Mouse (Mus musculus) stomach, postnatal 0 days (tissue): ENCODE measurements around the gene Lurap1l. TPM values are rescaled to one million over a fixed set of nuclear protein-coding genes. Genes with fewer than 3 reads are reported as not detected.

Source experiments
- ATAC-seq: fragments of 200-750 bp; cut with Nextera tagmentation; 2 replicates; pipeline ENCODE4 v1.8.0; 2017; ENCODE audit not compliant: low FRiP score, low TSS enrichment
- DNase-seq: peaks from one replicate; pipeline ENCODE4 v3.0.0-alpha.2; 2016; ENCODE audit warnings: low spot score
- H3K27ac ChIP-seq: fragments of 300-500 bp; sonication (generic); replicated peaks from 2 replicates; pipeline ENCODE4 v1.5.1; 2014; ENCODE audit warnings: mild to moderate bottlenecking, control low read depth
- H3K27me3 ChIP-seq: fragments of 300-500 bp; sonication (generic); 2 replicates; pipeline ENCODE4 v1.6.1; 2014; ENCODE audit warnings: low read length; ENCODE audit not compliant: control insufficient read depth, insufficient read depth
- H3K36me3 ChIP-seq: fragments of 300-500 bp; sonication (generic); 2 replicates; pipeline ENCODE4 v1.6.1; 2014; ENCODE audit warnings: low read length, mixed read lengths; ENCODE audit not compliant: control insufficient read depth, insufficient read depth
- H3K4me1 ChIP-seq: fragments of 300-500 bp; sonication (generic); replicated peaks from 2 replicates; pipeline ENCODE4 v1.6.1; 2014; ENCODE audit warnings: antibody characterized with exemption; ENCODE audit not compliant: control insufficient read depth, insufficient read depth
- H3K4me2 ChIP-seq: fragments of 300-500 bp; sonication (generic); replicated peaks from 2 replicates; pipeline ENCODE4 v1.6.1; 2014; ENCODE audit warnings: low read depth, mild to moderate bottlenecking, control low read depth, moderate library complexity
- H3K4me3 ChIP-seq: fragments of 300-500 bp; sonication (generic); 2 replicates; pipeline ENCODE4 v1.5.1; 2014; ENCODE audit warnings: low read depth, low read length, control low read depth
- H3K9ac ChIP-seq: fragments of 300-500 bp; sonication (generic); 2 replicates; pipeline ENCODE4 v1.6.1; 2014; ENCODE audit warnings: mild to moderate bottlenecking, low read length, control low read depth, mixed read lengths
- H3K9me3 ChIP-seq: fragments of 300-500 bp; sonication (generic); 2 replicates; pipeline ENCODE4 v1.6.1; 2016; ENCODE audit warnings: low read length; ENCODE audit not compliant: control insufficient read depth
- CTCF ChIP-seq: IDR thresholded peaks from 2 replicates; pipeline ENCODE4 v1.5.1; 2016; ENCODE audit warnings: antibody characterized with exemption, low read depth, mild to moderate bottlenecking, moderate library complexity
- EP300 ChIP-seq: optimal IDR thresholded peaks from 2 replicates; pipeline ENCODE3; 2016; ENCODE audit warnings: antibody characterized with exemption
- whole genome bisulfite sequencing: fragments of 180-500 bp; shearing (Covaris S2); extraction: QIAGEN DNeasy Blood & Tissue Kit; methylation state at CpG from one replicate; pipeline ENCODE4 v1.1.7; 2014; 5-methylcytosine and 5-hydroxymethylcytosine counted together
- microRNA-seq: library from miRNA; unstranded; fragments of <30 nt; microRNA quantifications from one replicate; pipeline ENCODE4, GENCODE M21; 2016
- polyA plus RNA-seq: library from polyadenylated mRNA; unstranded; fragments of >200 nt; fragmentation: Nextera tagmentation; extraction: Ambion mirVana; gene quantifications from 2 replicates; pipeline ENCODE4 v1.2.1, GENCODE M21; 2015

The Lurap1l gene
- polyA plus RNA-seq, 1 experiment from 2014 or later, result 34.1 TPM

DNA sequence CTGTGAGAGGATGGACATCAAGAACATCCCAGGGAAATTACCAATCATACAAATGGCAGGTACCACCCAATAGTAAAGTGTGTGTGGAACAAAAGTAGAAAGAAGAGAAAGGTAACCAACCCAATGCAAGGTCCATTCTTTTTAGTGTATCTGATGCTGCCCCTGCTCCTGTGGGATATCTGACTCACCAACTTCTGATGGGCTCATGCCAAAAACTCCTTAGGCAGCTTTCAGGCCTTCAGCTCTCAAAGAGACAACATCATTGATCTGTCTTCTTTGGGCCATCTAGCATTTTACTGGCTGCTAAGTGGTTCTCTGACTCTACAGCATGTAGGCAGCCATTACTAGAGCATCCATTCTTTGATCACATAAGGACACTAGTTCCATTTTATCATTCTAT is 63.5 kb downstream of the Lurap1l start:
- no peak for DNase-seq
- no peak overlapping the region for H3K4me2 ChIP-seq
- no peak overlapping the region for H3K4me3 ChIP-seq
- H3K27me3 ChIP-seq, result no peaks in the 10 kb centered on the region
- H3K27ac ChIP-seq, result no peak overlapping the region
- ATAC-seq, result no peak
- H3K4me1 ChIP-seq, result no peaks in the 10 kb centered on the region
- H3K9ac ChIP-seq, result no peak overlapping the region
- no peak for TF ChIP-seq CTCF
- TF ChIP-seq EP300, result no peak
- H3K9me3 ChIP-seq, result no peaks in the 10 kb centered on the region
- H3K36me3 ChIP-seq, result no peaks in the 10 kb centered on the region

GRCm38 (mm10) chr4:80990819-80991218 is 80.4 kb downstream of the Lurap1l start:
- 85% methylated on average over 1 of the region's 1 CpGs for WGBS
- H3K27me3 ChIP-seq, result no peaks in the 10 kb centered on the region
- H3K4me2 ChIP-seq, result no peak overlapping the region
- no peaks in the 10 kb centered on the region for H3K36me3 ChIP-seq
- DNase-seq, result no peak
- H3K9me3 ChIP-seq, result no peaks in the 10 kb centered on the region
- no peaks in the 10 kb centered on the region for H3K4me1 ChIP-seq
- H3K27ac ChIP-seq, result no peak overlapping the region
- no peak overlapping the region for H3K9ac ChIP-seq
- H3K4me3 ChIP-seq, result no peak overlapping the region
- ATAC-seq, result no peak
- TF ChIP-seq CTCF (no peak), EP300 (no peak)

DNA sequence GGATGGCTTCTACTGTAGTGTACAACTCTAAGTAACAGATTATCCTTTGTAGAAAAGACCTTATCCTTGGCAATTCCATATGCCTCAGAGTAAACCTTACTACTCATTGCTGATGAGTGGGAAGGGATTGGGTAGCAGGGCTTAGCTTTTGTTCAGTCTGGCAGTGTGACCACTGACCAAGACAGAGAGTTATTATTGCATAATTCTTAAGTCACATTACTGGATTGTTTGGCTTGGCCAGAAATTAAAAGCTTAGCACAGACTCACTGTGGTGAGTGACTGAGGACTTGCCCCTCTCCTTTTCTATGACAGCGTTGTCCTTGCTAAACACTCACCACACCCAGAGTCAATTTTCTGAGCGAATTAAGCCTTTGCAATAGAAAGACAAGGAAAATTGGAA is 93.1 kb downstream of the Lurap1l start:
- Histone ChIP-seq H3K4me2 (no peak overlapping the region), H3K4me1 (no peaks in the 10 kb centered on the region), H3K9ac (no peak overlapping the region), H3K27ac (no peak overlapping the region), H3K36me3 (no peaks in the 10 kb centered on the region), H3K4me3 (no peak overlapping the region), H3K9me3 (0 out of 2 replicates have a peak, but pooled peaks cover 7% of the 10 kb centered on the region), H3K27me3 (no peaks in the 10 kb centered on the region)
- DNase-seq, result no peak
- no peak for ATAC-seq
- no peak for TF ChIP-seq EP300
- no peak for TF ChIP-seq CTCF
- WGBS, result 59% methylated on average over 2 of the region's 2 CpGs

Small RNA genes within 50 kb of the gene (microRNA-seq; reads per million reads assigned to microRNA genes)
- gene Gm27452, result not detected

Other genes with a start within 250 kb of the Lurap1l start
- not detected in 2 replicates for gene Tyrp1, start 76.5 kb upstream of the Lurap1l start, polyA plus RNA-seq